Mouse (Mus musculus): ENCODE data around the gene Clstn3. TPM values are rescaled to one million over a fixed set of nuclear protein-coding genes. Genes with fewer than 3 reads are reported as not detected.

Gene Clstn3
- polyA plus RNA-seq, 1 experiment, result 65.4 TPM

- no peak for TF ChIP-seq GATA1 (IDR thresholded peaks at IDR 0.05; ENCODE audit: low read length)
Measured at GRCm38 (mm10) chr6:124459388-124459787, 5.2 kb downstream of the Clstn3 start.

GRCm38 (mm10) chr6:124458505-124458904, 6.1 kb downstream of the Clstn3 start:
- TF ChIP-seq GATA1 (IDR thresholded peaks at IDR 0.05; ENCODE audit: low read length), result no peak

- TF ChIP-seq GATA1 (IDR thresholded peaks at IDR 0.05; ENCODE audit: low read length), result no peak
Measured at GRCm38 (mm10) chr6:124457827-124458226, 6.8 kb downstream of the Clstn3 start.

GRCm38 (mm10) chr6:124456243-124456642, 8.4 kb downstream of the Clstn3 start:
- TF ChIP-seq GATA1 (IDR thresholded peaks at IDR 0.05; ENCODE audit: low read length), result no peak

- no peak for TF ChIP-seq GATA1 (IDR thresholded peaks at IDR 0.05; ENCODE audit: low read length)
Measured at GRCm38 (mm10) chr6:124453756-124454155, 10.8 kb downstream of the Clstn3 start.

- TF ChIP-seq GATA1 (IDR thresholded peaks at IDR 0.05; ENCODE audit: low read length), result no peak
Measured at GRCm38 (mm10) chr6:124451995-124452394, 12.6 kb downstream of the Clstn3 start.

- TF ChIP-seq GATA1 (IDR thresholded peaks at IDR 0.05; ENCODE audit: low read length), result no peak
Measured at GRCm38 (mm10) chr6:124449668-124450383, 14.8 kb downstream of the Clstn3 start.

- no peak for TF ChIP-seq GATA1 (IDR thresholded peaks at IDR 0.05; ENCODE audit: low read length)
Measured at GRCm38 (mm10) chr6:124448959-124449667, 15.5 kb downstream of the Clstn3 start.

- TF ChIP-seq GATA1 (IDR thresholded peaks at IDR 0.05; ENCODE audit: low read length), result no peak
Measured at GRCm38 (mm10) chr6:124448186-124448852, 16.3 kb downstream of the Clstn3 start.

- TF ChIP-seq GATA1 (IDR thresholded peaks at IDR 0.05; ENCODE audit: low read length), result no peak
Measured at GRCm38 (mm10) chr6:124447356-124447755, 17.2 kb downstream of the Clstn3 start.

- TF ChIP-seq GATA1 (IDR thresholded peaks at IDR 0.05; ENCODE audit: low read length), result no peak
Measured at GRCm38 (mm10) chr6:124446459-124446858, 18.1 kb downstream of the Clstn3 start.

- no peak for TF ChIP-seq GATA1 (IDR thresholded peaks at IDR 0.05; ENCODE audit: low read length)
Measured at GRCm38 (mm10) chr6:124446024-124446423, 18.6 kb downstream of the Clstn3 start.

- no peak for TF ChIP-seq GATA1 (IDR thresholded peaks at IDR 0.05; ENCODE audit: low read length)
Measured at GRCm38 (mm10) chr6:124443338-124443737, 21.3 kb downstream of the Clstn3 start.

- no peak for TF ChIP-seq GATA1 (IDR thresholded peaks at IDR 0.05; ENCODE audit: low read length)
Measured at GRCm38 (mm10) chr6:124436245-124436644, 28.3 kb downstream of the Clstn3 start.

- TF ChIP-seq GATA1 (IDR thresholded peaks at IDR 0.05; ENCODE audit: low read length), result no peak
Measured at GRCm38 (mm10) chr6:124435173-124435572, 29.4 kb downstream of the Clstn3 start.

GRCm38 (mm10) chr6:124433688-124434324, 30.8 kb downstream of the Clstn3 start:
- no peak for TF ChIP-seq GATA1 (IDR thresholded peaks at IDR 0.05; ENCODE audit: low read length)
